Mouse (Mus musculus): ENCODE measurements around the gene Jchain. TPM values are rescaled to one million over a fixed set of nuclear protein-coding genes. Genes with fewer than 3 reads are reported as not detected.

Gene Jchain
- not detected in 2 replicates for polyA plus RNA-seq (2012)

DNA sequence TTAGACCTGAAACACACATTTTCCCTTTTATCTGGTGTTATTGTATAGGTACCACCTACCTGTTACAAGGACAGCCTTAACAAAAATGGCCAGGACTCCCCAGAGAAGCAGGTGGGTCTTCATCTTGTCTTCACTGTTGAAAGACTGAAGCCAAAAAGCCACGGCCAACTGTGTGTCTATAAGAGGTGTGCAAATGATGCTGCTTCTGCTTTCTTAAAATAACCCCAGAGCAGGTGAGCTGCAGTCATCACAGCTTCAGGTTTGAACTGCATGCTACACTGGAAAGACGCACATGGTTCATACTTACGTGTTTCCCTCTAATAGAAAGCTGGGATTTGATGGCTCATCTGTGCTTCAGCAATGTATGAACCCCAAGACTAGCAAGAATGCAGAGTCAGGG lies at the start of gene Jchain:
TSS of gene Jchain (minus strand) at position 235 of the 400 bp plus-strand sequence.
- no peak for TF ChIP-seq GATA1 (IDR thresholded peaks at IDR 0.05; ENCODE audit: low read length)

- no peak for TF ChIP-seq GATA1 (IDR thresholded peaks at IDR 0.05; ENCODE audit: low read length)
These were observed 48.0 kb upstream of the Jchain start for GRCm38 (mm10) chr5:88575506-88576338.

GRCm38 (mm10) chr5:88574829-88575228 lies 47.1 kb upstream of the Jchain start:
- no peak for TF ChIP-seq GATA1 (IDR thresholded peaks at IDR 0.05; ENCODE audit: low read length)

DNA sequence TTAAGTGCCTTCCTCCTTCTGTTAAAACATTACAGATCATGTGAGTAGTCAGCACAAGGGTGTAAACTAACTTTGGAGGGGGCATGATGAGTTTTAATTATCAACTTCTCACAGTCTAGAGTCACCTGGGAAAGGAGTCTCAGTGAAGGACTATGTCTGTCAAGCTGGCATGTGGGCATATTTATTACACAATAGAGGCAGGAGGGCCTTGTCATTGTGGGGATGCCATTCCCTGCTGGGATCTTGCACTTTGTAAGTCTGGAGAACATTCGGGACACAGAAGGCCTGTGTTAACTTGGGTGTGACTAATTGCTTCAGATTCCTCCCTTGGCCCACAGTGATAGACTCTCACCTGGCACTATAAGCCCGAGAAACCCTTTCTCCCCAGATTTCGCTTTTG lies 41.9 kb upstream of the Jchain start:
- no peak for TF ChIP-seq GATA1 (IDR thresholded peaks at IDR 0.05; ENCODE audit: low read length)

DNA sequence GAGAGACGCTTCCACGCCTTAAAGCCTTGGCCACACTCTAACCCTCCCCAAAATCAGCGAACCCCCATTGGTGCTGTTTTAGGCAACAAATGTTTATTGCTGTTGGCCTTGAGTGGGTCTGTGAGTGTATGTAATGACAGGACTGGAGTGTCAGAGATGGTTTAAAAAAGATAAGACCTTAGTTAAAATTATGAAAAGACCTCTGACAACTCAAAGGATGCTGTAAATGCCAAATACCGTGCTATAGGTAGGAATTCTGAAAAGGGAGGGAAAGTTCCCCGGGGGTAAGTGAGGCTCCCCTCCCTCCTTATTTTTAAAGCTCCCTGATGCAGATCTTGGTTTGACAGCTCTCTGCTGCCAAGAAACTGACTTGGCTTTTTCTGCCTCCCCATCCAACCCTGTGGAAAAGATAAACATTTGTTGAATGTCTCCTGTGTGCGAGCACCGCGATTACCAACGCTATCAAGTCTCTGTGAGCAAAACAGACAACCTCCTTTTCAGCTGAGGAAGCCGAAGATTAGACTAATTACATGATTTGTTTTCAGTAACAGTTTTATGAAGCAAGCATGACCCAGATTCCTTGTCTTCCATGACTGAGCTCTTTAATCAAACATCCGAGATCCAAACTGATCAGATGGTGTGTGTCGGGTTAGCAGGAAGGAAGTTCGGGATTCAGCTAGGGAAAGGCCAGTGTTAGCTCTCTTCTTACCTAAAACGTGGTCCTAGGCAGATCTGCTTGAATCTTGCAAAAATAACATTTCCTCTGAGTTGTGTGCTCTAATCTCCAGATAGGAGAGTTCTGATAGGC lies 38.5 kb upstream of the Jchain start:
- TF ChIP-seq GATA1 (IDR thresholded peaks at IDR 0.05; ENCODE audit: low read length) = peak; percentile 59

DNA sequence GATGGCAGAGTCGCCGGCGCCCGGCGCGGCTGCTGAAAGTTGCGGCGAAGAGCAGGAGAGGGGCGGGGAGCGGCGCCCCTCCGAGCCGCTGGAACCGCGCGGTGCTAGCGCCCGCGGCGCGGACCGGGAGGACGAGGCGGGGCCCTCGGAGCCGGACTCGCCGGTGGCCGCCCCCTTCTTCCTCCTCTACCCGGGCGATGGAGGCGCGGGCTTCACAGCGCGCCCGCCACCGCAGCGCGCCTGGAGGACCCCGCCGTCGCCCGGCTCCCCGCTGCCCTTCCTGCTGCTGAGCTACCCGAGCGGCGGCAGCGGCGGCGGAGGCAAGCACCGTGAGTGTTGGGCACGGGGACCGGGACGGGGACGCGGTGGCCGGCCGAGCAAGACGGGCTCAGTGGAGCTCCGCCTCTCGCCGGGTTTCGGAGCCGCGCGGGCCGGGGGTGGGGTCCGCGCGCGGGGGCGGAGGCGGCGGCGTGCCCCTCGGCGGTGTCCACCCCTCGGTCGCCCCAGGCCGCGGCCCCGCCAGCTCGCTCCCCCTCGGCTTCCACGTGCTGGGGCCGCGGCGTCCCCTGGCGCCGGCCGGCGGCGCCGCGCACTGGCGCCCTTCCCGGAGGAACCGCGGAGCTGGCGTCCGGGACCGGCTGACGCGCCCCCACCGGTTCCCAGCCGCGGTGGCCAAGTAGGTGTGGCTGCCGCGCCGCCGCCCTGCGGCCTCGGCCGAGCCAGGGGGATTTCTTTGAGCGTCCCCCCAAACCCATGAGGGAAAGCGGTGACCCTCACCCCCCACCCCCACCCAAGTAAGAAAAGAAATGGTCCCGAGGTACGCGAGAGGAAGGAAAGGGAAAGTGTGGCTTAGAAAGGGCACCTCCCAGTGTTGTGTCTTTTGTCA lies 37.7 kb upstream of the Jchain start:
- TF ChIP-seq GATA1 (IDR thresholded peaks at IDR 0.05; ENCODE audit: low read length) = no peak

GRCm38 (mm10) chr5:88564501-88565147 lies 36.9 kb upstream of the Jchain start, which contains the start of gene Rufy3:
Rufy3 (plus strand) TSS chr5:88565040.
- TF ChIP-seq GATA1 (IDR thresholded peaks at IDR 0.05; ENCODE audit: low read length) = no peak

DNA sequence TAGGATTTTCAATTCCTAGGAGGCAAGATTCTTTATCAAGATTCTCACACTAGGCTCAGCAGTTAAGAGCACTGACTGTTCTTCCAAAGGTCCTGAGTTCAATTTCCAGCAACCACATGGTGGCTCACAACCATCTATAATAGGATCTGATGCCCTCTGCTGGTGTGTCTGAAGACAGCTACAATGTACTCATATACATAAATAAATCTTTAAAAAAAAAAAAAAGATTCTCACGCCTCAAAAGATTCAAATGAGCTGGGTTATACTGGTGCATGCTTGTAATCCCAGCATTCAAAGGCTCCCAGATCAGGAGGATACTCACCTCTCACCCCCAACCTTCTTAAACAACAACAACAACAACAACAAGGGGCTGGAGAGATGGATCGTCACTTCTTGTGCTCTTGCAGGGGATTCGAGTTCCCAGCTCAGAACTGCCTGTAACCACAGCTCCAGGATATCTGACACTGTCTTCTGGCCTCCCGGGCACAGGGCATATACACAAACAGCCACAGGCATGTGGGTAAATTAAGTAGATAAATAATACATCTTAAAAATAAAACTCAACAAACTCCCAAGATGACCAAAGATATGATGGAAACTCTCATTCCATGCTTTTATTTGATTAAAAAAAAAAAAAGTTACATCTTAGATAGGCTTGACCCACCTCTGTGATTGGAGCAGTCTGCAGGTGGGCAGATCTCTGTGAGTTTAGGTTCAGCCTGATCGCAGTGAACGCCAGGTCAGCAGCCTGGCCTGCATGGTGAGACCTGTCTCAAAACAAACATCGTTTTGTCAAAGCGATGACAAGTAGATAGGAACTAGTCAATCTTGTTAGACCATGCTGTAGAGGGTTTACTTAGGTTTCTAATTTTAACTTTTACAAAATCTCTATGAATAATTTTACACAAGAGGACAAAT lies 35.4 kb upstream of the Jchain start:
- TF ChIP-seq GATA1 (IDR thresholded peaks at IDR 0.05; ENCODE audit: low read length) = no peak

DNA sequence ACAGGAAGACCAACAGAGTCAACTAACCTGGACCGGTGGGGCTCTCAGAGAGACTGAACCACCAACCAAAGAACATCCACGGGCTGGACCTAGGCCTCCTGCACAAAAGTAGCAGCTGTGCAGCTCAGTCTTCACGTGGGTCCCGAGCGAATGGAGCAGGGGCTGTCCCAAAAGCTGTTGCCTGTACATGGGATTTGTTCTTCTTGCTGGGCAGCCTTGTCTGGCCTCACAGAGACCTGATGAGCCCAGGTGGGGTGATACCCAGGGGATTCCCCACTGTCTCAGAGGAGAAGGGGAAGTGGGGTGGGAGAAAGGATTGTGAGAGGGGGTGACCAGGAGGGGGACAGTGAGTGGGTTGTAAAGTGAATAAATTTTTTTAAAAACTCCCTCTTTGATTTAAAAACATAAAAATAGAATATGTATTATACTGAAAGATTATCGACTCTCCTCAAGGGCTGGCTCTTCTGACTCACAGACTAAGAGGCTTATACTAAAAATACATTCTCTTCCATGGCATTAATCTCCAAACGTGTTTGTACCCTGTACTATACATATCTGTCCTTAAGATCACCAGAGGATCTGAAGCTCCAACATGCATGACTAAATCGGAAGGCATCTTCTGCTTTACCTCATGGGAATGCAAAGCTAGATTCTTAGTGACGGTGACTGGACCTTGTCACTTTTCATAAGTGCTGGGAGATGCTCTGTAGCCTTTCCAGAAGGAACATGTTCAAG lies 33.6 kb upstream of the Jchain start:
- TF ChIP-seq GATA1 (IDR thresholded peaks at IDR 0.05; ENCODE audit: low read length) = no peak

GRCm38 (mm10) chr5:88558991-88559390 lies 31.3 kb upstream of the Jchain start:
- TF ChIP-seq GATA1 (IDR thresholded peaks at IDR 0.05; ENCODE audit: low read length) = no peak

- TF ChIP-seq GATA1 (IDR thresholded peaks at IDR 0.05; ENCODE audit: low read length) = no peak
These were observed 26.6 kb upstream of the Jchain start, which contains the start of gene Utp3 for GRCm38 (mm10) chr5:88554086-88554886. Utp3 (plus strand) TSS chr5:88554462.
